Mouse (Mus musculus): Measurements from ENCODE around the gene Cdh24.
"Not testable (repeated sequence)": the region's sequence is repeated elsewhere in the genome, so short reads cannot be mapped to it uniquely, and the experiment has no call there.

Gene Cdh24

GRCm38 (mm10) chr14:54643011-54643410 lies 1.8 kb upstream of the Cdh24 start:
- no peak for DNase-seq (ENCODE audit: low read depth, low spot score)

DNA sequence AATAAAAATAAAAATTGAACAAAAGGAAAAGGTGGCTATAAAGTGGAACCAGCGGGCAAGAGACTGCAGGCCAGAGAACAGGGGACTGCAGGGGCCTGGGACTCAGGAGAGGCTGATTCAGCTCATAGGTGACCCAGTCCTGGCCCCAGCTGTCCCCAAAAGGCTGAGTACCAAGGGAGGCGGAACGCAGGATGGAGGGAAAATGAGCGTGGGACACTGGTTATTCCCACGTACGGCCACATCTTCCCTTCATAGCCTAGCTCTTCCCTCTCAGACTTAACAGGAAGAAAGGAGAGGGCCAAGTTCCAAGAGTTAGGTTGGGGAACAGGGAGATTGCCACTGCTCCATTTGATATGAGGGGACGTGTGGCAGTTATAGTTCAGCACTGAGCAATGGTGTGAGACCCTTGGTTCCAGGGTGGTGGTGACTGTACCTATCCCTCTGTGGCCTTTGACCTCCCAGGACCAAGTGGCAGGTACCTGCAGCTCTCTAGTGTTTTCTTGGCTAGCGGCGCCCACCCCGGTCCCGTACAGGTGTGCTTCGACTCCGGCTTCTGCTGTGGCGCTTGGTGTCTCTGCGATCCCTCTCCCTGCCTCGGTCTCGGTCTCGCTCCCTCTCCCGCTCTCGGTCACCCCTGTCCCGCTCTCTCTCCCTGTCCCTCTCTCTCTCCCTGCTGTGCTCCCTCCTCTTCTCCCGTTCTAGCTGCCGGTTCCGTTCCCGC lies 1.2 kb upstream of the Cdh24 start:
- DNase-seq (ENCODE audit: low read depth, low spot score) = no peak

- no peak for DNase-seq (ENCODE audit: low read depth, low spot score)
These were observed 239 bp downstream of the Cdh24 start, which contains the start of gene Gm17606 for GRCm38 (mm10) chr14:54640946-54641304. Gm17606 (plus strand) TSS chr14:54640952.

- no peak for DNase-seq (ENCODE audit: low read depth, low spot score)
These were observed 1.0 kb downstream of the Cdh24 start for GRCm38 (mm10) chr14:54640121-54640520.

DNA sequence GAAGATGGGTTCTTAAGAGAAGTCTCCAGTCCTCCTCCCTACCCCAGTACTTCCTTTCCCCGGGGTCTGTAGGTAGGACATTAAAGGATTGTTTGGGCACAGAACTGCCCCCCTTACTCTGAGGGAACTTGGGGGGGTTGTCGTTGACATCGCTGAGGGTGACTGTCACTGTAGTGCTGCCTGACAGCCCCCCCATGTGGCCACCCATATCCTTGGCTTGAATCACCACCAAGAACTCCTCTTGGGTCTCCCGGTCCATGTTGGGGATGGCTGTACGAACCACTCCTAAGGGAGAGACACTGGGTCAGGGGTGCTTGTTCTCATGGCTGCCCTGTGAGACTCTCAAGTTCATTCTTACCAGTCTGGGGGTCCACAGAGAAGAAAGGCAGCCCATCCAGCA lies 3.0 kb downstream of the Cdh24 start:
- no peak for DNase-seq (ENCODE audit: low read depth, low spot score)

GRCm38 (mm10) chr14:54636954-54637353 lies 4.2 kb downstream of the Cdh24 start:
- no peak for DNase-seq (ENCODE audit: low read depth, low spot score)

DNA sequence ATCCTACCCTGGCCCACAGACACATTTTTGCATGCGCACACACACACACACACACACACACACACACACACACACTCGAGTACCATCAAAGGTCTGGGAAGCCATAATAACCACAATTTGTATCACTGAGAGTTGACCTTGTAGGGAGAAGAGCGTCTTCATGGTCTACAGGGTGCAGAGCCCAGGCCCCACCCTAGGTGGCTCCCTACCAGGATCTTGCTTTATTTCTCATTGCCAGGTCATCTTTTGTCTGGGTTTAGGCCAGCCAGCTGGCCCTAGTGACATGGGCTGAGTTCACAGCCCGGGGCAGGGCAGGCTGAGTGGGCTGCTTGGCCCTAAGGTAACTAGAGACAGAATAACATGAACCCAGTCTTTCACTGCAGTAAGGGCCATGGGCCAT lies 7.0 kb downstream of the Cdh24 start:
- DNase-seq (ENCODE audit: low read depth, low spot score) = no peak

DNA sequence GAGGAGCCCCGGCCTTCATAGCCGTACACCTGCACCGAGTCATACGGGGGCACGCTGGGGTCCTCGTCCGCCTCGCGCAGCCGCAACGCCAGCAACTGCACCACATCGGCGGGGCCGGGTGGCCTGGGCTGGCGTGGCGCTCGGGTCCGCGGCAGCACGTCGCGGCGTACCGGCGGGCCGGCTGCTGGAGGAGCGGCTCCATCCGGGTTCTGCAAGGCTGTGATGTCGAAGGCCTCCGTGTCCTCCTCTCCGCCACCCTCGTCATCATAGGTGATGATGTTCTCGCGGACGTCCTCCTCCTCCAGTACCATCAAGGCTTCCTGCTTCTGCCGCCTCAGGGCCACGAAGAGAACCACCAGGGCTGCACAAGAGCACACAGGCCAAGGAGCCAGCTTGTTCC lies 8.9 kb downstream of the Cdh24 start:
- DNase-seq (ENCODE audit: low read depth, low spot score) = no peak

- DNase-seq (ENCODE audit: low read depth, low spot score) = no peak
These were observed 9.9 kb downstream of the Cdh24 start for GRCm38 (mm10) chr14:54631240-54631599.

- no peak for DNase-seq (ENCODE audit: low read depth, low spot score)
These were observed 10.5 kb downstream of the Cdh24 start for GRCm38 (mm10) chr14:54630583-54631239.

GRCm38 (mm10) chr14:54629797-54630196 lies 11.4 kb downstream of the Cdh24 start:
- no peak for DNase-seq (ENCODE audit: low read depth, low spot score)

- no peak for DNase-seq (ENCODE audit: low read depth, low spot score)
These were observed 13.1 kb downstream of the Cdh24 start for GRCm38 (mm10) chr14:54628103-54628502.

GRCm38 (mm10) chr14:54624976-54625375 lies 16.2 kb downstream of the Cdh24 start:
- DNase-seq (ENCODE audit: low read depth, low spot score) = no peak

DNA sequence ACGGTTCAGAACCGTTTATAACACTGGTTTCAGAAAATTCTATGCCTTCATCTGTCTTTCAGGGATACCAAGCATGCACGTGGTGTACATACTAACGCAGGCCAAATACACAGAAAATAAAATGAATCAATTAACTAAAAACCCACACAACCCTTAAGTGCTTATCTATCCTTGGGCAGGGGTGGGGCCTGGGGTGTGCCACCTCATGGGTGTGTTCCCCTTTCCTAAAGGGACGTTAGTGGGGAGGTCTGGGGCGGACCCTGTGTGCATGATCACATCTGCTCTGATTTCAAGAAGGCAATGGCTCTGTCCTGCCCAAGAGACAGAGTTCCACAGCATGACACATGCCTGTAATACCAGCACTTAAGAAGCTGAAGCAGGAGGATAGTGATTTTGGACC lies 17.8 kb downstream of the Cdh24 start:
- DNase-seq (ENCODE audit: low read depth, low spot score) = no peak

GRCm38 (mm10) chr14:54621133-54621532 lies 20.0 kb downstream of the Cdh24 start, which contains the start of gene Psmb11:
Psmb11 (plus strand) TSS chr14:54621433.
- DNase-seq (ENCODE audit: low read depth, low spot score) = no peak

DNA sequence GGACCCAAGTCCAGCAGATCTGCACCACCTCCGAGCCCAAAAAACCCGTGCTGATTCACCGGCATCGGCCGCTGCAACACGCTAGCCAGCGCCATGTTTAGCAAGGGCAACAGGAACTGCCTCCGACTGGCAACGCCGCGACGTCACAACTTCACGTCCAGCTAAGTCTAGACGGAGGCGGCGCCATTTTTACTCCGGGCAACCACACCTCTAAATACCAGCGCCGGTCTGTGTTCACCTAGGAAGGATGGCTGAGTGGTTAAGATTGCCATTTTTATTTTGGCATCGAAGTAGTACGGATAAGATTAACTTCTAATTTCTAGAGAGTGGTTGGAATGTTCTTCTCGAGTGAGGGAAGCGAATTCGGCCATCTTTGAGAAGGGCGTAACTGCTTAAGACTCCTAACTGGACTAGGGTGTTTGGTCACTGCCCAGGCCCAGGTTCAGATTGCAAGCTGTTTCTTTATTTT lies 23.2 kb downstream of the Cdh24 start, which contains the start of gene Psmb5:
TSS of gene Psmb5 (minus strand) at position 126 of the 469 bp plus-strand sequence.
- DNase-seq (ENCODE audit: low read depth, low spot score) = peak; percentile 85

- DNase-seq (ENCODE audit: low read depth, low spot score) = no peak
These were observed 23.8 kb downstream of the Cdh24 start for GRCm38 (mm10) chr14:54617152-54617896.

DNA sequence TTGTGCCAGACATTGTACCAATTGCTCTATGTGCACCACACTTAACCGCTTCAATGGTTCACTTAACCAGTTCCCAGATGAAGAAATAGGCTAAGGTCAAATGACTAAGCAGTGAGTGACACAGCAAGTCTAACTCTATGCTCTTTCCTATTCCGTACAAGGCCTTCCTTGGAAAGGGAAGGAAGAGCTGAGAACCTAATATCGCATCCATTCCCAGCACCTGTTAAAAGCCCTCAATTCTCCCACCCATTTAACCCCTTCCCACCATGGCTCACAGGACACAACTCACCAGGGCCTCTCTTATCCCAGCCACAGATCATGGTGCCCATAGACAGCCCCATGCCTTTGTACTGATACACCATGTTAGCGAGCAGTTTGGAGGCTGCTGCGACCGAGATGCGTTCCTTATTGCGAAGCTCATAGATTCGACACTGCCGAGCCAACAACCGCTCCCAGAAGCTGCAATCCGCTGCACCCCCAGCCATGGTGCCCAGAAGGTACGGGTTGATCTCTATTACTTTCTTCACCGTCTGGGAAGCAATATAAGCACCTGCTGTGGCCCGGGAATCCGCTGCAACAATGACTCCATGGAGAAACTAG lies 24.8 kb downstream of the Cdh24 start:
- DNase-seq (ENCODE audit: low read depth, low spot score) = no peak

GRCm38 (mm10) chr14:54614130-54614529 lies 27.0 kb downstream of the Cdh24 start:
- DNase-seq (ENCODE audit: low read depth, low spot score) = not testable (repeated sequence)

DNA sequence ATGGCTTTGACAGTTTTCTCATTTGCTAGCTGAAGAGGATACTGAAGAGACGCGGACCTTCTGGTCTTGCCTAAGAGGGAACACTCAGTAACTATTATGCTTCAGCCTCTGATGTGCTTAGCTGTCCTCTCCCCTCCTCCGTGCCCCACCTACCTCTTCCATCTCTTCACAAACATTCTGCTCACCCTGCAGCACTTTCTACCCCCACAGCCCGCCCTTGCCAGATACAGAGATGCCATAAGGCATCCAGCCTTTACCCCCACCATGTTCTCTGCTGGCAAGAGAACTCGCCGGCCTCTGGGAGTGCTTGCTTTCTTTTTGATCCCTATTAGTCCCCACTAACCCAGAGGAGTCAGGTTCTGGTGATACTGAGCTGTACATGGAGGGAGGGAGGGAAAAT lies 30.5 kb downstream of the Cdh24 start:
- no peak for DNase-seq (ENCODE audit: low read depth, low spot score)

GRCm38 (mm10) chr14:54609962-54610361 lies 31.2 kb downstream of the Cdh24 start:
- DNase-seq (ENCODE audit: low read depth, low spot score) = no peak

DNA sequence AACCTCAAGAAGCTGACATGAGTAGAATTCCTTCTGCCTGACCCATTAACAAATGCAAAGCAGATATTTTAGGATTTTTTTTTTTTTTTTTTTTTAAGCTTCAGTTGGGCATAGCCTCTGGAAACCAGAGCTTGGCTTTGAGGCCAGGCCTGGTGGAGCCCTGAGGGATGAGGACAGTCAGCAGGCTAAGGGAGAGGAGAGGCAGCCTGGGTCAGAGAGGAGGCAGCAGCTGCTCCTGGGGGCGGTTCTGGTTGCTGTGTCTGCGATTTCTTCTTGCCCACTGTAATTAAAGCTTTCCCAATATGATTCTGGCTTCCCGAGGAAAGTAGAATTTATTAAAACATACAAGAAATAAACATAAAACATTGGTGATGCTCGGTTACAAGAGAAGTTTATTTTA lies 31.9 kb downstream of the Cdh24 start:
- DNase-seq (ENCODE audit: low read depth, low spot score) = no peak
